Mouse (Mus musculus): ENCODE measurements around the gene Prex1. TPM values are rescaled to one million over a fixed set of nuclear protein-coding genes. Genes with fewer than 3 reads are reported as not detected.

The Prex1 gene
- total and polyA plus RNA-seq, 3 experiments, result 5.5 to 19.5 (median 18.5) TPM

DNA sequence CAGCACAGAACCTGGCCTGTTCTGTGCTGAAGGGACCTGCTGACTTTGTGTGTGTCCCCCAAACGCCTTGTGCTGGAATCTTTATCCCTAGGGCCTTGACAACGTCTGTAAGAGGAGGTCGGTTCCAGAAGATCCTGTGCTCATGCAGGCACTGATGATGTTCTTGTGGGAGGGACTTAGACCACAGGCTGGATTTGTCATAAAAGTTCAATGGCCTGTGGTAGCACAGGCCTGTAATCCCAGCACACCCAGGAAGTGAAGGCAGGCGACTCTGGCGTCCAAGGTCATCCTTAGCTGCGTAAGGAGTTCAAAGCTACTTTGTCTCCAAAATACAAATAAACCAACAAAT is 16.9 kb upstream of the Prex1 start:
- Histone ChIP-seq H3K9me3 (replicated peaks; ENCODE audit: low read length) (no peaks in the 10 kb centered on the region), H3K27ac (ENCODE audit: insufficient read depth, low read depth) (no peak overlapping the region), H3K79me2 (replicated peaks; ENCODE audit: control insufficient read depth, extremely low read depth, insufficient read depth, poor library complexity, severe bottlenecking) (no peaks in the 10 kb centered on the region), H3K4me3 (replicated peaks in 1 of 3; ENCODE audit: low read depth in 2 of 3, low read length in 2 of 3, poor library complexity in 1 of 3) (no peak overlapping the region), H3K36me3 (replicated peaks in 1 of 2; ENCODE audit: control insufficient read depth in 1 of 2, insufficient read depth in 1 of 2, low read length in 1 of 2) (no peaks in the 10 kb centered on the region), H3K4me1 (ENCODE audit: control insufficient read depth in 1 of 2, insufficient read depth in 2 of 2) (peaks cover 40 to 67% of the 10 kb centered on the region in 2 experiments), H3K27me3 (replicated peaks) (no peaks in the 10 kb centered on the region), H3K9ac (ENCODE audit: insufficient read depth, low read depth) (no peak overlapping the region), H3K4me2 (ENCODE audit: insufficient read depth, low read depth, poor library complexity, severe bottlenecking) (no peak overlapping the region)
- no peak for DNase-seq (ENCODE audit: extremely low read depth)
- in situ Hi-C loops (cut with MboI; ENCODE audit: low pct_ligation_motif_present, low pct_unique_long_range_greater_than_20kb, low sequenced_read_pairs) (no loop called here), dilution Hi-C loops (cut with MboI; ENCODE audit: extremely low pct_ligation_motif_present, extremely low pct_unique_long_range_greater_than_20kb, low sequenced_read_pairs) (no loop called here)
- TF ChIP-seq HCFC1 (IDR thresholded peaks at IDR 0.05; ENCODE audit: low read depth, low read length) (no peak), MXI1 (IDR thresholded peaks at IDR 0.05; ENCODE audit: low read depth, low read length) (no peak), RCOR1 (conservative IDR thresholded peaks at IDR 0.05; ENCODE audit: low read depth, low read length) (no peak), ZNF384 (IDR thresholded peaks at IDR 0.05; ENCODE audit: low read depth, low read length) (no peak), JUND (conservative IDR thresholded peaks at IDR 0.05; ENCODE audit: low read depth, low read length) (no peak), MAX (IDR thresholded peaks at IDR 0.05; ENCODE audit: low read length) (no peak), ETS1 (conservative IDR thresholded peaks at IDR 0.05; ENCODE audit: low read depth, low read length) (no peak), ZKSCAN1 (IDR thresholded peaks at IDR 0.05; ENCODE audit: borderline replicate concordance, low read depth, low read length) (no peak), PAX5 (IDR thresholded peaks at IDR 0.05; ENCODE audit: low read length) (no peak), BHLHE40 (IDR thresholded peaks at IDR 0.05; ENCODE audit: low read depth, low read length) (no peak), USF1 (IDR thresholded peaks at IDR 0.05; ENCODE audit: low read depth, low read length) (no peak), CTCF (conservative IDR thresholded peaks at IDR 0.05 in 1 of 2, IDR thresholded peaks at IDR 0.05 in 1 of 2; ENCODE audit: low read depth in 2 of 2, low read length in 2 of 2) (no peak), UBTF (IDR thresholded peaks at IDR 0.05; ENCODE audit: low read depth, low read length) (no peak), TBP (conservative IDR thresholded peaks at IDR 0.05; ENCODE audit: low read depth, low read length) (no peak), POLR2A (IDR thresholded peaks at IDR 0.05; ENCODE audit: low read depth, low read length) (no peak), RAD21 (IDR thresholded peaks at IDR 0.05; ENCODE audit: low read depth, low read length) (no peak), MAZ (IDR thresholded peaks at IDR 0.05; ENCODE audit: low read depth, low read length) (no peak), NELFE (IDR thresholded peaks at IDR 0.05; ENCODE audit: low read depth, low read length) (no peak), POLR2AphosphoS2 (IDR thresholded peaks at IDR 0.05; ENCODE audit: low read depth, low read length) (no peak)

DNA sequence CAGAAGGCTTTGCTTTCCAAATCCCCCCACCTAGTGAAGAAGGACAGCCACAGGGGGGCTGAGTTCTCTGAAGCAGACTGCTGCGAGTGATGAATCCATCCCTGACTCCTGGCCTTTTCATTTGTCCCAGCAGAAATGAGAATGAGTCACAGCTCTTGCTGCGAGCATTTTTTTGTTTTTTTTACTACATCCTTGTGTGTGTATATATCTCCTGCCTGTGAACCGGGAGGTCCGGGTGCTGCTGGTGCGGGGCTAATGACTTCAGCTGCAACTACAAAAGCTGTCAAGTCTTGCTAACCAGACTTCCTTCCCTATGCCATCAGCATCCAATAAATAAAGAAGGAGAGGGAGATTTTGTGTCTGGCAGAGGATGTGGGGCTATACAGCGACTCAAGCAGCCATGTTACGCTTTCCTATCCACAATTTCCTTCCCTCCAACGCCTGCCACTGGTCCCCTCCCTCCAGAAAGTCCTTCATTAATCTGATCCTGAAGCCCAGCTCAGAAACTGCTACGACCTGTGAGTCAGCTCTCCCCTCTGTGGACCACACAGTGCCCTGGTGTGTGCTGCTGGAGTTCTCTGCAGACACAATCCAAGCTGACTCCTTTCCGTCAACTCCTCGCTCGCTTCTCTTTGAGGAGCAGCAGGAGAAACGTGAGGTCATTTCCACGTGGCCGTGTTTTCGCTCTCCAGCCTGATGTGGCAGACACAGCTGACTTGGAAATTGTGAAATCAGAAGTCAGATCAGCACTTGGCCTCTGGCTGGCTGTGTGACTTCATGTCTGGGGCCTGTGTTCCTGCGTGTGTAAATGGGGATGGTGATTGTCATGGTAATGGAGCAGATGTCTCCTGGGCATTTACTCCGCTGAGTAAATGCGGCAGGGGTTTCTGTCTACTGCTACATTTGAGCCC is 16.3 kb upstream of the Prex1 start:
- H3K27ac ChIP-seq (ENCODE audit: insufficient read depth, low read depth), result no peak overlapping the region
- no peak overlapping the region for H3K4me3 ChIP-seq (replicated peaks in 1 of 3; ENCODE audit: low read depth in 2 of 3, low read length in 2 of 3, poor library complexity in 1 of 3)
- no peaks in the 10 kb centered on the region for H3K27me3 ChIP-seq (replicated peaks)
- dilution Hi-C loops (cut with MboI; ENCODE audit: extremely low pct_ligation_motif_present, extremely low pct_unique_long_range_greater_than_20kb, low sequenced_read_pairs), result no loop called here
- DNase-seq (ENCODE audit: extremely low read depth), result no peak
- in situ Hi-C loops (cut with MboI; ENCODE audit: low pct_ligation_motif_present, low pct_unique_long_range_greater_than_20kb, low sequenced_read_pairs), result no loop called here
- TF ChIP-seq MAFK (IDR thresholded peaks at IDR 0.05; ENCODE audit: insufficient replicate concordance, low read length) (no peak), RAD21 (IDR thresholded peaks at IDR 0.05; ENCODE audit: low read depth, low read length) (no peak), JUN (IDR thresholded peaks at IDR 0.05; ENCODE audit: insufficient read depth, low read depth, low read length) (no peak), IRF4 (IDR thresholded peaks at IDR 0.05; ENCODE audit: low read depth, low read length) (no peak), MAZ (IDR thresholded peaks at IDR 0.05; ENCODE audit: low read depth, low read length) (no peak), ZKSCAN1 (IDR thresholded peaks at IDR 0.05; ENCODE audit: borderline replicate concordance, low read depth, low read length) (no peak), PAX5 (IDR thresholded peaks at IDR 0.05; ENCODE audit: low read length) (no peak), POLR2A (IDR thresholded peaks at IDR 0.05; ENCODE audit: low read depth, low read length) (no peak), ZMIZ1 (IDR thresholded peaks at IDR 0.05; ENCODE audit: low read depth, low read length) (no peak), BHLHE40 (IDR thresholded peaks at IDR 0.05; ENCODE audit: low read depth, low read length) (no peak), EP300 (IDR thresholded peaks at IDR 0.05; ENCODE audit: low read length) (no peak), USF2 (conservative IDR thresholded peaks at IDR 0.05; ENCODE audit: low read depth, low read length) (no peak), SIN3A (IDR thresholded peaks at IDR 0.05; ENCODE audit: low read length) (no peak), MAX (IDR thresholded peaks at IDR 0.05; ENCODE audit: low read length) (no peak), CHD1 (IDR thresholded peaks at IDR 0.05; ENCODE audit: low read depth, low read length) (no peak), UBTF (IDR thresholded peaks at IDR 0.05; ENCODE audit: low read depth, low read length) (no peak), MEF2A (IDR thresholded peaks at IDR 0.05; ENCODE audit: borderline replicate concordance, low read depth, low read length) (no peak)
- H3K4me1 ChIP-seq (ENCODE audit: control insufficient read depth in 1 of 2, insufficient read depth in 2 of 2), result peaks cover 38 to 61% of the 10 kb centered on the region in 2 experiments
- H3K79me2 ChIP-seq (replicated peaks; ENCODE audit: control insufficient read depth, extremely low read depth, insufficient read depth, poor library complexity, severe bottlenecking), result no peaks in the 10 kb centered on the region
- no peaks in the 10 kb centered on the region for H3K36me3 ChIP-seq (replicated peaks in 1 of 2; ENCODE audit: control insufficient read depth in 1 of 2, insufficient read depth in 1 of 2, low read length in 1 of 2)
- H3K9ac ChIP-seq (ENCODE audit: insufficient read depth, low read depth), result no peak overlapping the region
- H3K4me2 ChIP-seq (ENCODE audit: insufficient read depth, low read depth, poor library complexity, severe bottlenecking), result no peak overlapping the region
- H3K9me3 ChIP-seq (replicated peaks; ENCODE audit: low read length), result no peaks in the 10 kb centered on the region
